Mouse (Mus musculus) liver, adult 2 months (tissue): ENCODE measurements around the gene Coq2.

Source experiments
- CTCF ChIP-seq: fragments of 200-500 bp; IDR thresholded peaks from 2 replicates; pipeline ENCODE4 v1.5.1; 2011; ENCODE audit warnings: low read depth, low read length, control low read depth
- POLR2A ChIP-seq: fragments of 200-500 bp; IDR thresholded peaks from 2 replicates; pipeline ENCODE4 v1.6.1; 2011; ENCODE audit warnings: low read length, control low read depth; ENCODE audit not compliant: insufficient read depth; ENCODE audit errors: extremely low read depth

- TF ChIP-seq CTCF (no peak), POLR2A (no peak)
These were observed 22.5 kb upstream of the Coq2 start for GRCm38 (mm10) chr5:100697398-100697797.
